Mouse (Mus musculus): Measurements from ENCODE around the gene Eea1. TPM values are rescaled to one million over a fixed set of nuclear protein-coding genes. Genes with fewer than 3 reads are reported as not detected.

Eea1 gene
- total and polyA plus RNA-seq, 3 experiments = 9.2 to 43.5 (median 10.2) TPM

- peaks cover 4 to 16% of the 10 kb centered on the region in 2 experiments; a peak in 3 of 4 replicates for H3K27me3 ChIP-seq (ENCODE audit: control insufficient read depth in 1 of 2, insufficient read depth in 2 of 2, low read length in 2 of 2)
- H3K79me2 ChIP-seq (ENCODE audit: control insufficient read depth, insufficient read depth, low read length, poor library complexity) = no peaks in the 10 kb centered on the region
- no peaks in the 10 kb centered on the region for H3K9me3 ChIP-seq (replicated peaks; ENCODE audit: insufficient read depth, low read length)
- no peak overlapping the region for H3K4me3 ChIP-seq (ENCODE audit: control insufficient read depth in 1 of 2, insufficient read depth in 1 of 2, low read depth in 2 of 2, low read length in 2 of 2)
- no peak overlapping the region for H3K9ac ChIP-seq (ENCODE audit: control insufficient read depth, low read depth, low read length, poor library complexity, severe bottlenecking)
- no peaks in the 10 kb centered on the region for H3K36me3 ChIP-seq (ENCODE audit: control insufficient read depth in 1 of 2, insufficient read depth in 2 of 2, low read length in 2 of 2)
- DNase-seq (ENCODE audit: low read depth, low spot score) = no peak
- H3K27ac ChIP-seq (ENCODE audit: control insufficient read depth, low read depth, low read length) = no peak overlapping the region
- H3K4me1 ChIP-seq (ENCODE audit: control insufficient read depth in 1 of 2, insufficient read depth in 2 of 2, low read length in 2 of 2) = no peaks in the 10 kb centered on the region
- no peak for TF ChIP-seq USF2 (IDR thresholded peaks at IDR 0.05; ENCODE audit: borderline replicate concordance in 1 of 2, insufficient read depth in 1 of 2, low read depth in 1 of 2, low read length in 2 of 2)
- TF ChIP-seq UBTF (IDR thresholded peaks at IDR 0.05; ENCODE audit: borderline replicate concordance, insufficient read depth, low read depth, low read length) = no peak
- no peak for TF ChIP-seq MEF2A (IDR thresholded peaks at IDR 0.05; ENCODE audit: extremely low read depth, insufficient replicate concordance, low read depth, low read length, poor library complexity, severe bottlenecking)
- no peak for TF ChIP-seq POLR2A (IDR thresholded peaks at IDR 0.05; ENCODE audit: control insufficient read depth in 1 of 2, insufficient read depth in 1 of 2, low read depth in 1 of 2, low read length in 2 of 2, poor library complexity in 1 of 2)
- TF ChIP-seq POLR2AphosphoS2 (IDR thresholded peaks at IDR 0.05; ENCODE audit: low read length) = no peak
- TF ChIP-seq ETS1 (IDR thresholded peaks at IDR 0.05; ENCODE audit: low read depth, low read length) = no peak
- TF ChIP-seq TBP (IDR thresholded peaks at IDR 0.05; ENCODE audit: low read depth, low read length) = no peak
- TF ChIP-seq ZC3H11A (IDR thresholded peaks at IDR 0.05; ENCODE audit: low read depth, low read length) = no peak
These were observed 149.3 kb downstream of the Eea1 start for GRCm38 (mm10) chr10:96089744-96090143.

GRCm38 (mm10) chr10:96090388-96090787, 149.9 kb downstream of the Eea1 start:
- Histone ChIP-seq H3K36me3 (ENCODE audit: control insufficient read depth in 1 of 2, insufficient read depth in 2 of 2, low read length in 2 of 2) (no peaks in the 10 kb centered on the region), H3K4me3 (ENCODE audit: control insufficient read depth in 1 of 2, insufficient read depth in 1 of 2, low read depth in 2 of 2, low read length in 2 of 2) (no peak overlapping the region), H3K27ac (ENCODE audit: control insufficient read depth, low read depth, low read length) (no peak overlapping the region), H3K79me2 (ENCODE audit: control insufficient read depth, insufficient read depth, low read length, poor library complexity) (no peaks in the 10 kb centered on the region), H3K9ac (ENCODE audit: control insufficient read depth, low read depth, low read length, poor library complexity, severe bottlenecking) (no peak overlapping the region), H3K9me3 (replicated peaks; ENCODE audit: insufficient read depth, low read length) (no peaks in the 10 kb centered on the region), H3K4me1 (ENCODE audit: control insufficient read depth in 1 of 2, insufficient read depth in 2 of 2, low read length in 2 of 2) (no peaks in the 10 kb centered on the region), H3K27me3 (ENCODE audit: control insufficient read depth in 1 of 2, insufficient read depth in 2 of 2, low read length in 2 of 2) (peaks cover 7 to 18% of the 10 kb centered on the region in 2 experiments)
- no peak for DNase-seq (ENCODE audit: low read depth, low spot score)
- TF ChIP-seq ZKSCAN1 (IDR thresholded peaks at IDR 0.05; ENCODE audit: low read depth, low read length) = no peak
- TF ChIP-seq ZC3H11A (IDR thresholded peaks at IDR 0.05; ENCODE audit: low read depth, low read length) = no peak
- TF ChIP-seq MAZ (IDR thresholded peaks at IDR 0.05; ENCODE audit: low read depth, low read length) = no peak

DNA sequence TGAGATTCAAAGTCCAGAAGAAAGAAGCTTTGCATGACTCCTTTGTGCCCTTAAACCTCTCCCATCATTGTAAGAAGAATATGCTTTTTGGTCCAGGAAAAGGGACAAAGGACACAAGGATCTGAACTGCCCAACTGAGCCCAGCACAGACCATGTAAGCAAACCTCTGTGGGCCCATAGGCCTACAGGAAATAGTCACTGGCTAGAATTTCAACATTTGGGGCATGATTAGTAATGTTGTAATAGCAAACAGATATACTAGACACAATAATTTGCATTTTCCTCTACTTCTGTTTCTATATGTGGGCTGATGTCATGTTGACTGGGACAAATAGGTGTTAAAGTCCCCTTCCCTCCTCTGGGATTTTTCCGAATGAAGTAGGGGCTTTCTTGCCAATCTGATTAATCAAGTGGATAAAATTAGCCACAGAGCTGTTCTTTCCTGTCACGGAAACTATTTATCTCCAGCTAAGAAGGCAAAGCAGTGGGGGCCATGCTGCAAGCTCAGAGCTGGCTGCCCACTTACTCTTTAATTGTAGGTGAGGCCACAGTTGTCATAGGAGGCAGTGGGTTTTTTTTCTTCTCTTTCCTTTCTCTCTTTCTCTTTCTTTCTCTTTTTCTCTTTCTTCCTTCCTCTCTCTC, 153.6 kb downstream of the Eea1 start:
- Histone ChIP-seq H3K4me3 (ENCODE audit: control insufficient read depth in 1 of 2, insufficient read depth in 1 of 2, low read depth in 2 of 2, low read length in 2 of 2) (no peak overlapping the region), H3K9me3 (replicated peaks; ENCODE audit: insufficient read depth, low read length) (no peaks in the 10 kb centered on the region)
- no peak for TF ChIP-seq NRF1 (IDR thresholded peaks at IDR 0.05; ENCODE audit: insufficient read depth, low read depth, low read length, poor library complexity, severe bottlenecking)
- TF ChIP-seq POLR2AphosphoS5 (IDR thresholded peaks at IDR 0.05; ENCODE audit: borderline replicate concordance, low read depth, low read length) = no peak
- no peak for TF ChIP-seq E2F4 (IDR thresholded peaks at IDR 0.05; ENCODE audit: borderline replicate concordance, low read depth, low read length)
- no peak for TF ChIP-seq CHD2 (IDR thresholded peaks at IDR 0.05; ENCODE audit: low read length)
- TF ChIP-seq ELF1 (IDR thresholded peaks at IDR 0.05; ENCODE audit: low read depth, low read length) = no peak
- no peak for TF ChIP-seq CTCF (IDR thresholded peaks at IDR 0.05 in 2 of 3, conservative IDR thresholded peaks at IDR 0.05 in 1 of 3; ENCODE audit: control insufficient read depth in 1 of 3, insufficient read depth in 1 of 3, low read depth in 2 of 3, low read length in 3 of 3, poor library complexity in 1 of 3, severe bottlenecking in 1 of 3)
- no peak for TF ChIP-seq HCFC1 (IDR thresholded peaks at IDR 0.05; ENCODE audit: low read depth, low read length)
- TF ChIP-seq TCF12 (IDR thresholded peaks at IDR 0.05; ENCODE audit: low read depth, low read length) = no peak
- TF ChIP-seq USF2 (IDR thresholded peaks at IDR 0.05; ENCODE audit: borderline replicate concordance in 1 of 2, insufficient read depth in 1 of 2, low read depth in 1 of 2, low read length in 2 of 2) = no peak
- no peak for TF ChIP-seq ZKSCAN1 (IDR thresholded peaks at IDR 0.05; ENCODE audit: low read depth, low read length)

More for the DNA sequence above, 153.6 kb downstream of the Eea1 start:
- no peaks in the 10 kb centered on the region for H3K4me1 ChIP-seq (ENCODE audit: control insufficient read depth in 1 of 2, insufficient read depth in 2 of 2, low read length in 2 of 2)
- no peaks in the 10 kb centered on the region for H3K36me3 ChIP-seq (ENCODE audit: control insufficient read depth in 1 of 2, insufficient read depth in 2 of 2, low read length in 2 of 2)
- H3K79me2 ChIP-seq (ENCODE audit: control insufficient read depth, insufficient read depth, low read length, poor library complexity) = no peaks in the 10 kb centered on the region
- H3K27me3 ChIP-seq (ENCODE audit: control insufficient read depth in 1 of 2, insufficient read depth in 2 of 2, low read length in 2 of 2) = peaks cover 9 to 22% of the 10 kb centered on the region in 2 experiments
- DNase-seq (ENCODE audit: low read depth, low spot score) = no peak
- no peak overlapping the region for H3K9ac ChIP-seq (ENCODE audit: control insufficient read depth, low read depth, low read length, poor library complexity, severe bottlenecking)
- no peak overlapping the region for H3K27ac ChIP-seq (ENCODE audit: control insufficient read depth, low read depth, low read length)
